Mouse (Mus musculus) brain, adult 2 months (tissue): Measurements from ENCODE around the gene Ptn.
"Not testable (repeated sequence)": the region's sequence is repeated elsewhere in the genome, so short reads cannot be mapped to it uniquely, and the experiment has no call there.

Experiments
- DNase-seq: peaks from one replicate; pipeline ENCODE4 v3.0.0; 2011; ENCODE audit warnings: low read depth, low spot score

Gene Ptn

DNA sequence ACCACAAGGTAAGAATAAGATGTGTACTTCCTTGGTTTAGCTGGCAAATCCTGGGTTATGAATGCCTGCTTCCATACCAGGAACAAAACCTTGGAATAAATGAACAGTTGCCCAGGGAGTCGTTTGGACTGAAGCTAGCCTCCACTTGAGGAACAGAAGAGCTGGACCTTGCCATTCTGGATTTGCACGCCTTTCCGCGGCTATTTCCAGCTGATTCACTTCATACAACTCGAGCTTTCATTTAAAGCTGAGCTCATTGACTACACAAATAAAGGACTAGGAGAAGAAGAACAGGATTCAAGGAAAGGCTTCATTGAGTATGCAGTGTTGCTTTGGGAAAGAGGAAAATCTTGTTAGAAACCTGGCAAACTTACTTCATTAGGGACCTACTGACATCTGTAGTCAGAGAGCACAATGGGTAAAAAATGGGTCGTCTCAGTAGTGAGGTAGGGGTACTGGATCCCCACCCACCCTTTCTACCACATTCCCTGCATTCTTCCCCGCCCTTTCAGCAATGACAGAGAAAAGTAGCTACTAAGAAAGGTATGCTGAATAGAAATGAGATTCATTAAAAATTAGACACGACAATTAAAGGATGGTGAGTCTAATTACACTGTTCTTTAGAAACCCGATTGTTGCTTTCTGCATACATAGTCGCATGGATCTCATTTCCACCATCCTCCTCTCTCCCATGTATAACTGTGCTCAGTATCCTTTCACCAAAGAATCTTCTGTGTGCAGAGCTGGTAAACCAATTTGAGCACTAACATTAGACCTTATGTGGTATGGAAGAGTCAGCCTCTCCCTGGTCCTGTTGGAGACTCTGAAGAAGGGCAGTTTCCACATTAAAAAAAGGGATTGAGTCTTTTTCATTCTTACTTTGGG lies 54.8 kb downstream of the Ptn start:
- no peak for DNase-seq

DNA sequence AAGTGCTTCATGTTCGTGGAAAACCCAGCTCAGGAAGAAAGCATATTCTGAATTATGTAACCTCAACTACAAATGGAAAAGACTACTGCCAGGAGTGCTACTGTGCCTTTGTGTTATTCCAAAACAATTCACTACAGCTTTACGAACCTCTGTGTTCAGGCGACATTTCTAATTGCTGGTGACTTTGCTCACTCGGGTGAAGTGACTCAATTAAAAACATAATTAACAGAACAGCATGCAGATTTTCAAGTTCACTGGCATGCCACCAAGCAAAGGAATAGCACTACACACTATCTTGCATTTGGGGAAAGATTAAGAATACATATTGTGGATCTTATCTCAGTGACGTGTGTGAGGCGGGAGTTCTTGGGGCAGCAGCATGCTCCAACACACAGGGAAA lies 57.1 kb downstream of the Ptn start:
- DNase-seq: peak; percentile 37

DNA sequence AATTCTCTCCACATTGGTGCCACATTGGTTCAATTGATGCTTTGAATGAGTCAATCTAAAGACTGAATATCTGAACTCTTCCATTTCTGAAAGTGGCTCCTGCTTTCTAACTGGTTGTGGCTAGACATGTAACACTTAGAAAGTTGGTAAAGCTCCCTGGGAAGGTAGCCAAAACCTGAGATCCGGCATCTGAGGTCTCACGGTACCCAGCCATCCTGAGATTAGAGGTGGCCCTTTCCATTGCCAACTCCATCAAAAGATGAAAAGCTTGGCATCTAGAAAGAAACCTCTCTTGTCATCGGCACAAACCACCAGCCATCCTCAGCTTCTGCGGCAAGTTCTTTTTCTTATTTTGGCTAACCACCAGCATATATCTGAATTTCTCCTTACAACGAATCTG lies 70.2 kb downstream of the Ptn start:
- no peak for DNase-seq

DNA sequence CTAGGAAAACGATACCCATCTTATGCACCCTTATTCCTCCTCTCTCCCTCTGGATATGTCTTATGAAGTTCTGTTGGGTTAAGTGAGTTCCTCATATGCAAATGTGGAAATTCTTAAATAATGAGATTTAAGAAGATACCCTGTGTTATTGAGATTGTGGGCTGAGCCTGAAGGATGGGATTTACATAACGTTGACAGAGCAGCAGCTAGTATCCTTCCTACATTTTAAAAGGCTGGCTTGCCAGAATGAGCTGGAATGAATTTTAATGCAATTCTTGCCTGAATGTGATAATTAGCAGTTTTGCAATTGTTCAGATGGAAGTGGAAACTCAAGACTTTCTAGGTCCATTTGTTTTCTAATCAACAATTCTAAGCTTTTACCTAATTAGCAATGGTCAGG lies 73.3 kb downstream of the Ptn start:
- DNase-seq: peak; percentile 61

DNA sequence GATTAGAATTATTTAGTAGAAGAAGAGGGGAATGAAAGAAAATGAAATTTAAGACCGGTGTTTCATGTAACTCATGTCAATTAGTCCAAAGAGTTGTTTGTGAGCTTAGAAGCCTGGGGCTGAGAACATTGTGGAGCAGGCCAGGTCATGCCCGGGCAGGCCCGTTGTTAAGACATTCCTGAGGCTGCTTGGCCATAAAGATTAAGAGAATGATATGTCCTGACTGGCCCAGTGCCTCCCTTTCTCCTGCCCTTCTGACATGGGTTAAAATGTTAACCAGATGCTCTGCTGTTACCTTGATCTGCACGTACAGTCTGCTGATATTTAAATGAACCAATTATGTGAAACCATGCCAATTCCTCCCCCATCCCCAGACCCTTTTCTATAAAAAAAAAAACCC lies 74.4 kb downstream of the Ptn start:
- not testable (repeated sequence) for DNase-seq

DNA sequence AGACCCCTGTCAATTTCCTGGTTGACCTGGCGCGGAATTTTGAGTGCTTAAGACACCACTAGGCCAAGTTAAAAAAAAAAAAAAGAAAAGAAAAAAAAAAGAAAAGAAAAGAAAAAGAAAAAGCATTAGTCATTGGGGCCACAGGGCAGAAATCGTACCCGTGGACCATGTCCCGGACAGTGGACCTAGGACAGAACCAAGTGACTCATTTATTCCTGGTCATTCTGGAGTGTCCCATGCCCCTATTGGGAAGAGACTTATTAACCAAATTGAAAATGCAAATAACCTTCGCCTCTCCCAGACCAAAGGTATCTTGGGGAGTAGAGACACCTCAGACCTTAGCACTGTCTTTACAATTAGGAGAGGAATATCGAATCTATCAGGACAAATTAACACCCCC lies 80.2 kb downstream of the Ptn start:
- not testable (repeated sequence) for DNase-seq

GRCm38 (mm10) chr6:36728079-36728478 lies 81.9 kb downstream of the Ptn start:
- no peak for DNase-seq

DNA sequence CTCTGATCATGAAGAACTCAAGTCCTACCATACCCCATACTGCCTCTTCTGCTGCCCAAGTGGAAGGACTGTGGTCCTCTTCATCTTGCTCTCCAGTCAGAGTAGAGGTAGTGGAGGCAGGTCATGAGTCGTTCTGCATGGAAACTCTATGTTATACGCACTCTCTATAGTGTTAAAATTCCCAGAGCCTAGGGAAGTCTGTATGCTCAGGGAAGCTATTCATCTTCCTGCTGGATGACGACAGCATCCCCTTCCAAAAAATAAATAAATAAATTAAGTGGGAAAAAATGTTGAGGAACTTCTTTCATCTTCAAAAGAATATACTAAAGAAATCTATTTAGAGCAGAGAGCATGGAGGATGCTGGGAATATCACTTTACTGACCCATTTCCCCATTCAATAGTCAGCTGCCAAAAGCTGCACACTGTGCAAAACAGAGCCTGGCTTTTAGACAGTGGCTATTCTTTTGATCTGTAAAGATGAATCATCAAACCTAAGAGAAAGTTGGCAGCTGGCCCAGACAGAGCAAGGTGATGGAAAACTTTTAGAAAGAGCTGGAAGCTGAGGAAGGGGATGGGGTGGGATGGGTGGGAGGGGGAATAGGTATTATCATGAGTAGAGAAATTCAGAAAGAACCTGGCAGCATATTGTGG lies 84.4 kb downstream of the Ptn start:
- peak; percentile 64 for DNase-seq

DNA sequence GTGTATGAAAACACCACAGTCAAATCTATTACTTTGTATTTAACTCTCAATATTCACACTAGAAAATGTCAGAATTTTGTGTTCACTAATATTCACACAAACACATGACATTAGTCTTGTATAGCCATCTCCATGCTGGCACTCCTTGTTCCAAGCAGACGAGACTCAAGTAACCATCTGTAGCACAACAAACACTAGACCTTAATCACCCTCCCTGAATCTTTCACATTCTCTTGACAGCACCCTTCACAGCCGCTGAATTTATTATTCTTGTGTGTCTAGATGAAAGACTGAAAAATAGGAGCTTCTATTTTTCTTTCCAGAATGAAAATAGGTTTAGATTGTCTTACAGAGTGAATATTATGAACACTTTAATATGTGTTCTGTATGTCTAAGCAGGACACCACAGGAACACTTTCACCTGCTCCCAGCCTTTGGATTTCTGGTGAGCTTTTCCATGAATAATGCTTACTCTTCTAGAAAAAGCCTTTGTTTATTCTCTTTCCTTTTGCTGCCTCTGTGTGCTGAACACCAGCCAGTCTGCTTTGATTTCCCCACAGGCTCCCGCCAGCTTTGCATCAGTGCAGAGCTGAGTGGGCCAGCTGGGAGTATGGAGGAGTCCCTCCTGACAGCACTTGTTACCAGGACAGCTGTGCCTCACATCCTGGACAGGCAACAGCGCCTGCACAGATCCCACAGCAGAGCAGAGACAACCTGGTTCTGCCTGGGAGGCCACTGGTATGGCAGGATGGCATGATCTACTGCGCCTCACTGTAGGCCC lies 87.1 kb downstream of the Ptn start:
- peak; percentile 86 for DNase-seq

GRCm38 (mm10) chr6:36713329-36713728 lies 96.7 kb downstream of the Ptn start:
- DNase-seq: peak; percentile 12

GRCm38 (mm10) chr6:36695481-36695880 lies 114.5 kb downstream of the Ptn start:
- no peak for DNase-seq

DNA sequence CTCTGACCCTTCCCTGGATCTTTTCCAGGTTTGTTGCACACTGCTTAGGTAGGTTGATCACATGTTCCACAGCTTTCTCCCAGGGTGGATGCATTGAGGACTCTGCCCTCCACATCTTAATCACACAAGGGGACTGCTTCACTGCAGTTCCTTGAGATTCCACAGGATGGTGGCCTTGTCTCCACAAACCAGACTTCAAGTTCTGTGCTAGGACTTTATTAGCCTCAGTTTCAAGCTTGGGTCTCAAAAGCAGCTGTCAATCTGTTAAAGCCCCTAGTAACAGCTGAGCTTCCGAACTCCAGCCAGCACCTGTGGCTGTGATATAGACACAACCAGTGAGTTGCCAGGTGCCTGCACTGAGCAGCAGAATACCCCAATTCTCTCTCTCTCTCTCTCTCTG lies 118.5 kb downstream of the Ptn start:
- DNase-seq: peak; percentile 90

- no peak for DNase-seq
Observed at GRCm38 (mm10) chr6:36690941-36691340, 119.1 kb downstream of the Ptn start.

GRCm38 (mm10) chr6:36676710-36677691 lies 133.0 kb downstream of the Ptn start:
- peak; percentile 48 for DNase-seq

- no peak for DNase-seq
Observed at GRCm38 (mm10) chr6:36672399-36673221, 137.4 kb downstream of the Ptn start.

- no peak for DNase-seq
Observed at GRCm38 (mm10) chr6:36671274-36671673, 138.7 kb downstream of the Ptn start.
